Mouse (Mus musculus): ENCODE measurements around the gene Stk11. TPM values are rescaled to one million over a fixed set of nuclear protein-coding genes. Genes with fewer than 3 reads are reported as not detected.

Stk11 gene
- polyA plus RNA-seq, 1 experiment from 2014 or later = 33.5 TPM

- Histone ChIP-seq H3K4me3 (ENCODE audit: low read depth, low read length) (no peak overlapping the region), H3K4me2 (no peak overlapping the region), H3K36me3 (ENCODE audit: control insufficient read depth, insufficient read depth, low read length) (peaks cover 8% of the 10 kb centered on the region), H3K27me3 (replicated peaks; ENCODE audit: control insufficient read depth, insufficient read depth, low read length) (no peaks in the 10 kb centered on the region), H3K27ac (ENCODE audit: low read depth, low read length) (peak overlapping the region; percentile 48; the same call in 1 of the 2 replicates), H3K9ac (ENCODE audit: low read depth, low read length) (no peak overlapping the region), H3K4me1 (replicated peaks; ENCODE audit: control insufficient read depth, insufficient read depth, low read length) (peaks cover 40% of the 10 kb centered on the region), H3K9me3 (ENCODE audit: control insufficient read depth, low read length) (no peaks in the 10 kb centered on the region)
- ATAC-seq (replicated peaks; ENCODE audit: low FRiP score) (no peak), DNase-seq (ENCODE audit: low spot score) (no peak)
- 63% methylated on average over 1 of the region's 1 CpGs for WGBS
These were observed 39.7 kb upstream of the Stk11 start for GRCm38 (mm10) chr10:80075924-80076323.

DNA sequence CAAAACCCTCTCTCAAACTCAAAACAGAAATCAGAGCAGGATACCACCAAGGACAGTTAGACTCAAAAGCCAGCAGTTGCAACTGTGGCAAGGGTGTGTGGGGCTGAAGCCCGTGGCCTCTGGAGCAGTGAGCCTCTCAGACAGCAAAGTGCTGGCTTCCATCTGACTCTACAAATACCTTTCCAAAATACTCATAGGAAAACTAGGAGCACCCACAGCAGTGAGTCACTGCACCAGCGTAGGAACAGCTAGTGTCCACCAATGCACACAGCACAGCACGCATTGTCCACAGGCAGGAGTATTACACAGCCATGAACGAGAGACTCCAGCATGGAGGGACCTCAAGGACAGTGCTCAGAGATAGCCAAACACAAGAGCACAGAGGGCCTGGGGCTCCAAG is 39.2 kb upstream of the Stk11 start:
- 89% methylated on average over 4 of the region's 4 CpGs for WGBS
- H3K27me3 ChIP-seq (replicated peaks; ENCODE audit: control insufficient read depth, insufficient read depth, low read length) = no peaks in the 10 kb centered on the region
- H3K4me2 ChIP-seq = no peak overlapping the region
- ATAC-seq (replicated peaks; ENCODE audit: low FRiP score) (no peak), DNase-seq (ENCODE audit: low spot score) (no peak)
- H3K27ac ChIP-seq (ENCODE audit: low read depth, low read length) = peak overlapping the region; percentile 48; the same call in 1 of the 2 replicates
- no peak overlapping the region for H3K4me3 ChIP-seq (ENCODE audit: low read depth, low read length)
- no peak overlapping the region for H3K9ac ChIP-seq (ENCODE audit: low read depth, low read length)
- peaks cover 40% of the 10 kb centered on the region for H3K4me1 ChIP-seq (replicated peaks; ENCODE audit: control insufficient read depth, insufficient read depth, low read length)
- H3K36me3 ChIP-seq (ENCODE audit: control insufficient read depth, insufficient read depth, low read length) = peaks cover 12% of the 10 kb centered on the region
- H3K9me3 ChIP-seq (ENCODE audit: control insufficient read depth, low read length) = no peaks in the 10 kb centered on the region

GRCm38 (mm10) chr10:80077312-80077711 is 38.3 kb upstream of the Stk11 start:
- ATAC-seq (replicated peaks; ENCODE audit: low FRiP score) = no peak
- H3K27me3 ChIP-seq (replicated peaks; ENCODE audit: control insufficient read depth, insufficient read depth, low read length) = no peaks in the 10 kb centered on the region
- WGBS = 83% methylated on average over 5 of the region's 5 CpGs
- DNase-seq (ENCODE audit: low spot score) = no peak
- no peaks in the 10 kb centered on the region for H3K9me3 ChIP-seq (ENCODE audit: control insufficient read depth, low read length)
- H3K9ac ChIP-seq (ENCODE audit: low read depth, low read length) = no peak overlapping the region
- H3K4me1 ChIP-seq (replicated peaks; ENCODE audit: control insufficient read depth, insufficient read depth, low read length) = peaks cover 35% of the 10 kb centered on the region
- peaks cover 22% of the 10 kb centered on the region for H3K36me3 ChIP-seq (ENCODE audit: control insufficient read depth, insufficient read depth, low read length)
- H3K4me2 ChIP-seq = no peak overlapping the region
- H3K27ac ChIP-seq (ENCODE audit: low read depth, low read length) = no peak overlapping the region
- H3K4me3 ChIP-seq (ENCODE audit: low read depth, low read length) = no peak overlapping the region

DNA sequence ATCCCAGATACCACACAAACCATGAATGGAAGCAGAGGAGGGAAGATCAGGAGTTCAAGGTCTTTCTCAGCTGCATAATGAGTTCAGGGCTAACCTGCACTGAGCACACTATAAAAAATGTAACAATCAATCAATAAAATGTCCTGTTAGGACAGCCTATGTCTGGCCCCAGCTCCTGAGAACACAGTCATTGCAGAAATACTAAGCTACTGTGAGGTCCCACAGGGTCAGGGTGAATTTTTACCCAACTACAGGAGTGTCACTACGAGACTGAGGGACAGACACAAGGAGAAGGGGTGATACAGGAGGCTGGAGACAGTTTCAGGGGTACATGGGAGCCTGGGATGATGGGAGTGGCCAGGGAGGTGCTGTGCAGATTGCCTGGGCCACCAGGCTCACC is 37.2 kb upstream of the Stk11 start:
- peaks cover 32% of the 10 kb centered on the region for H3K4me1 ChIP-seq (replicated peaks; ENCODE audit: control insufficient read depth, insufficient read depth, low read length)
- no peak overlapping the region for H3K4me3 ChIP-seq (ENCODE audit: low read depth, low read length)
- H3K36me3 ChIP-seq (ENCODE audit: control insufficient read depth, insufficient read depth, low read length) = peaks cover 23% of the 10 kb centered on the region
- DNase-seq (ENCODE audit: low spot score) = no peak
- no peaks in the 10 kb centered on the region for H3K9me3 ChIP-seq (ENCODE audit: control insufficient read depth, low read length)
- no peaks in the 10 kb centered on the region for H3K27me3 ChIP-seq (replicated peaks; ENCODE audit: control insufficient read depth, insufficient read depth, low read length)
- no peak overlapping the region for H3K9ac ChIP-seq (ENCODE audit: low read depth, low read length)
- no peak for ATAC-seq (replicated peaks; ENCODE audit: low FRiP score)
- no peak overlapping the region for H3K4me2 ChIP-seq
- H3K27ac ChIP-seq (ENCODE audit: low read depth, low read length) = no peak overlapping the region
- WGBS = 85% methylated on average over 1 of the region's 1 CpGs

DNA sequence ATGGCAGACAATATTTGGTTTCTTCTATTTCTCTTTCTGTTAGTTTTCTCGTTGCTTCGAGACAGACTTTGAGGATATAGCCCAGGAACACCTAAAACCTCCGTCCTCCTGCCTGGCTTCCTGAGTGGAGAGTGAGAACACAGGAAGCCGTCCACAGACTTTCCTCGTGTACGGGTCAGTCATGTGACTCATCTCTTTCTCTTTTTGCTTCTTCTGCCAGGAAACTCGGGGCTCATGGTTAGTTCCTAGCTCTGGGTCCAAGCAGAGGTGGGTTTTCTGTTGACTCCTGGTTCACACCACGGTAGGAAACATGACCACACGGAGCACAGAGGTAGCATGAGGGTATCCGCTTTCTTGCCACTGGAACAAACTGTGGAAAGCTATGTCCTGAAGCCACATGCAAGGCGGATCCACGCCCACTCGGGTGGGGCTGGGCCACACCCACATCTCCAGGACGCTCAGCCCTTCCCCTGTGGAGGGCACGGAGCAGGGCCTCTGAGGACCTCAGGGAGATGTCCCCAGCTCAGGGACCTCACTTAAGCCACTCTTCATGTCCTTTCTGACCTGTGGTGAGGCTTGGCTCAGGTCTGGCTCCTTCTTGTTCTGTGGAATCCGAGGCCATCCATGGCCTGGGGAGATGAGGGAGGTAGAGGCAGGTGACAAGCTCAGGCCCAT is 35.1 kb upstream of the Stk11 start:
- Histone ChIP-seq H3K27ac (ENCODE audit: low read depth, low read length) (peak overlapping the region; percentile 87), H3K9ac (ENCODE audit: low read depth, low read length) (peak overlapping the region; percentile 55; the same call in 1 of the 2 replicates), H3K4me1 (replicated peaks; ENCODE audit: control insufficient read depth, insufficient read depth, low read length) (peaks cover 23% of the 10 kb centered on the region), H3K4me3 (ENCODE audit: low read depth, low read length) (peak overlapping the region; percentile 16; the same call in 1 of the 2 replicates), H3K4me2 (peak overlapping the region; percentile 54), H3K27me3 (replicated peaks; ENCODE audit: control insufficient read depth, insufficient read depth, low read length) (no peaks in the 10 kb centered on the region), H3K9me3 (ENCODE audit: control insufficient read depth, low read length) (no peaks in the 10 kb centered on the region), H3K36me3 (ENCODE audit: control insufficient read depth, insufficient read depth, low read length) (peaks cover 30% of the 10 kb centered on the region)
- DNase-seq (ENCODE audit: low spot score) (no peak), ATAC-seq (replicated peaks; ENCODE audit: low FRiP score) (peak; percentile 81)
- WGBS = 68% methylated on average over 16 of the region's 16 CpGs

DNA sequence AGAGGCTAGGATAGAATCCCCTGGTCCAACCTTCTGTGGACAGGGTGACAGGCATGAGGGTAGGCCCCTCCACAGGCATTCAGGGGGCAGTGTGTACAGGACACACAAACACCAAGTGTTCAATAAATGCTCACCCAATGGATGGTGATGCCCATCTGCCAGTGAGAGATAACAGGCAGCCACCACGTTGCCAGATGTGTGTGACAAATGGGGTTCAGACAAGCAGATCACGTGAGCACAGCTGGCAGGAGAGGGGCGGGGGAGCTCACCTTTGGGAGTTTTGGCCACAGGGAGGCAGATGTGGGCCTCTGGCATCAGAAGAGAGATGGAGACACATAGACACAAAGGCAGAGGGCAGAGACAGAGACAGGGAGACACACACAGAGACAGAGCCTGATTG is 34.5 kb upstream of the Stk11 start:
- peaks cover 30% of the 10 kb centered on the region for H3K36me3 ChIP-seq (ENCODE audit: control insufficient read depth, insufficient read depth, low read length)
- peak overlapping the region; percentile 55; the same call in 1 of the 2 replicates for H3K9ac ChIP-seq (ENCODE audit: low read depth, low read length)
- WGBS = 57% methylated on average over 3 of the region's 3 CpGs
- H3K4me3 ChIP-seq (ENCODE audit: low read depth, low read length) = peak overlapping the region; percentile 16; the same call in 1 of the 2 replicates
- peak; percentile 88 for ATAC-seq (replicated peaks; ENCODE audit: low FRiP score)
- peak overlapping the region; percentile 87 for H3K27ac ChIP-seq (ENCODE audit: low read depth, low read length)
- H3K9me3 ChIP-seq (ENCODE audit: control insufficient read depth, low read length) = no peaks in the 10 kb centered on the region
- H3K27me3 ChIP-seq (replicated peaks; ENCODE audit: control insufficient read depth, insufficient read depth, low read length) = no peaks in the 10 kb centered on the region
- peak overlapping the region; percentile 54 for H3K4me2 ChIP-seq
- no peak for DNase-seq (ENCODE audit: low spot score)
- H3K4me1 ChIP-seq (replicated peaks; ENCODE audit: control insufficient read depth, insufficient read depth, low read length) = peaks cover 18% of the 10 kb centered on the region

- H3K4me2 ChIP-seq = no peak overlapping the region
- H3K9me3 ChIP-seq (ENCODE audit: control insufficient read depth, low read length) = no peaks in the 10 kb centered on the region
- WGBS = 83% methylated on average over 9 of the region's 9 CpGs
- no peaks in the 10 kb centered on the region for H3K27me3 ChIP-seq (replicated peaks; ENCODE audit: control insufficient read depth, insufficient read depth, low read length)
- H3K27ac ChIP-seq (ENCODE audit: low read depth, low read length) = no peak overlapping the region
- ATAC-seq (replicated peaks; ENCODE audit: low FRiP score) (no peak), DNase-seq (ENCODE audit: low spot score) (no peak)
- H3K4me1 ChIP-seq (replicated peaks; ENCODE audit: control insufficient read depth, insufficient read depth, low read length) = peaks cover 23% of the 10 kb centered on the region
- H3K36me3 ChIP-seq (ENCODE audit: control insufficient read depth, insufficient read depth, low read length) = peaks cover 24% of the 10 kb centered on the region
- no peak overlapping the region for H3K4me3 ChIP-seq (ENCODE audit: low read depth, low read length)
- H3K9ac ChIP-seq (ENCODE audit: low read depth, low read length) = no peak overlapping the region
These were observed 30.7 kb upstream of the Stk11 start for GRCm38 (mm10) chr10:80084817-80085487.

GRCm38 (mm10) chr10:80086847-80087246 is 28.8 kb upstream of the Stk11 start:
- Histone ChIP-seq H3K4me3 (ENCODE audit: low read depth, low read length) (no peak overlapping the region), H3K27me3 (replicated peaks; ENCODE audit: control insufficient read depth, insufficient read depth, low read length) (no peaks in the 10 kb centered on the region), H3K27ac (ENCODE audit: low read depth, low read length) (peak overlapping the region; percentile 32; the same call in 1 of the 2 replicates), H3K4me2 (no peak overlapping the region), H3K9ac (ENCODE audit: low read depth, low read length) (no peak overlapping the region), H3K36me3 (ENCODE audit: control insufficient read depth, insufficient read depth, low read length) (peaks cover 13% of the 10 kb centered on the region; the same call in 1 of the 2 replicates), H3K9me3 (ENCODE audit: control insufficient read depth, low read length) (no peaks in the 10 kb centered on the region), H3K4me1 (replicated peaks; ENCODE audit: control insufficient read depth, insufficient read depth, low read length) (peaks cover 9% of the 10 kb centered on the region; the same call in 1 of the 2 replicates)
- DNase-seq (ENCODE audit: low spot score) (no peak), ATAC-seq (replicated peaks; ENCODE audit: low FRiP score) (no peak)
- 37% methylated on average over 3 of the region's 3 CpGs for WGBS

Data from liver, embryonic 11.5 days (tissue).